Mouse (Mus musculus): Measurements from ENCODE around the gene Kat7.

Kat7 gene

DNA sequence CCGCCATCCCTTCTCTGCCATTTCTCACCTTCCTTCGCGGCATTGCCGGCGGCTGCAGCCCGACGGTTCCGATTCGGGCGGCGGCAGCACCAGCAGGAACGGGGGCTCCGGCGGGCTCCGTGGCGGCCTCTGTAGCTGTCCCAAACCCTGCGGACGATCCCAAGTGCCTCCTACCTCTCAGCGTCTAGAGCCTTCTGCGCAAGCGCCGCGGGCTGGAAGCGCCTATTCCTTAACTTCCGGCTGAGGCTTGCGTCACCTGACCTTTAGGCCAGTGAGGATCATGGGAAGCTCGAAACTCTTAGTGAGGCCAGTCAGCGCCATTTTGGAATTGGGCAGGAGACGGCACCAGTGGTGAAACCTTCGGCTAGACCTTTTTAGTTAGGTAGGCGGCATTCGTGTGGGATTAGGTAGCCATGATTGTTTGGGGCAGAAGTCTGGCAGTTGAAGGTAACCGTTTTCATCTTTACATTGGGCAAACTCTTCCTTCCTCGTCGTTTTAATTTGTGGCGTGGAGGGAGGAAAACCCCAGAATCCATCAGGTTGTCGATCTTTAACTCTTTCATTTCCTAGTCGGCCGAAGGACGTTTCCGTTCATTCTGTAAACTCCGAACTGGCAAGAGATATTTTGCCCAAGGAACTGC lies at the start of gene Kat7:
Gene Kat7, minus strand, starts transcription at position 240 of the 641 bp plus-strand sequence.
- DNase-seq (ENCODE audit: inconsistent ontology term), result peak; percentile 98

DNA sequence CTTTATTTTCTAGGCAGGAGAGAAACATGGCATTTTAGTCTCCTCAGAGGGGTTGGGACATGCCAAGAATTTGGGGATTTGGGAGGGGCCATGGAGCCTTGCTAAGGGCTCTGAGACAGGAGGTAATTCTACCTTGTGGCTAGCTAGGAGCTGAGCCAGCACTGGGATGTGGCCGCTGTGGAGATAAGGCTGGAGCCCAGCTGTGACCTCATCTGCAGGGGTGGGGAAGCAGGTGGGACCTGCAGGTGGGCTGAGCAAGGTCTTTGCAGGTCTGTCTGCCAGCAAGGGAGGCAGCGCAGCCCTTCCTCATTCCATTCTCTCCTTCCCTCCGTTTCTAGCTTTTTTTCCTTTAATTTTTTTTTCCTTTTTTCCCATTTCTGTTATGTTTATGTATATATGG lies 48.2 kb upstream of the Kat7 start:
- DNase-seq (ENCODE audit: inconsistent ontology term), result no peak

DNA sequence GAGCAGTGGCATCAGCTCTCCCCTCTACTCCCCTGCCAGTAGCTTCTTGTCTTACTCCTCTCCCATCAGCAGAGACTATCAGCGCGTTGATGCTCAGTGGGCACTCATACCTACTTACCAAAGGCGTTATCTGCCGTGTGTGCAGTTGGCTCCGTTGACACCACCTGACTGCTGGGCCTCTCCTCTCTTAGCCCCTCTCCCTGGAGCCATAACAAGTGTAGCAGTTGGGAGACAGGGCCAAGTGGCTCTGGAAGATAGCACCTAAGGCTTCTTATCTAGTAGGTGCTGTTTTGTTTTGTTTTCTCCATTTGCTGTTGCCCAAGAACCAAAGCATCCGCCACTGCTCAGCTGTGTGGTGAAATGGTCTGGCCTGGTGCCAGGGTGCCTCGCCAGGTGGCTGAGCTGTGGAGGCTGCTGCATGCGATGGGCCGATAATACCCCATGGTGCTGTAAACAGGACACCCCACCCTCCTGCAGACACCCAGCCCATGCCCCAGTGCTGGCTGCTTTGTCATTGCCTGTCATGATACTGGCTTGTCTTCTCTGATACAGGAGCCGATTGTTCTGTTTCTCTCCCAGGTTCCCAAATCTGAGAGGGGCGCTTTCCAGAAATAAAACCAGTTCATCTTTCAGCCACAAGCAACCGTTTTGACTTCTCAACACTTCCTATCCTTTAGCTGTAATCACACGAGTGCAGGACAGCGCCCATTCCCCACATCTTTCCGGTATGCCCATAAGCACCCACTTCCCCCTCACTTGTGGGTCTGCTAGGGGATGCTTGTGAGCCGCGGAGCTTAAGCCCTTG lies 46.6 kb upstream of the Kat7 start:
- peak; percentile 42 for DNase-seq (ENCODE audit: inconsistent ontology term)

DNA sequence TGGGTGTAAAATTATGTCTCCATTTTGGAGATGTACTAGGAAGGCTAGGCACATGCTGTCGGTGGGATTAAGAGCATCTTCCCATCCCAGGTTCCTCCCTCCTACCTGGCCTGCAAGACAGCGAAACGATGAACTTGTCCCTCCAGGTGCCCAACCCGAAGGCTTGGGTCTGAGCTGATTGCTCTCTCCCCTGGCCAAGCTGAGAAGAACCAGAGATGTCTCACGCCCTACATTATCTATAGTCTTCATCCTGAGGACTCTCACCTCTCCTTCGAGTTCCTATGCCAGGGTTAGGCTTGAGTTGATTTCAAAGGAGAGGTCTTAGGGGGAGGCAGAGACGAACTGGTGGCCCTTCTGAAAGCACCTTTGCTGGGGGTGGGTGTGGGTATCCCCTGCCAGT lies 46.0 kb upstream of the Kat7 start:
- DNase-seq (ENCODE audit: inconsistent ontology term), result no peak

DNA sequence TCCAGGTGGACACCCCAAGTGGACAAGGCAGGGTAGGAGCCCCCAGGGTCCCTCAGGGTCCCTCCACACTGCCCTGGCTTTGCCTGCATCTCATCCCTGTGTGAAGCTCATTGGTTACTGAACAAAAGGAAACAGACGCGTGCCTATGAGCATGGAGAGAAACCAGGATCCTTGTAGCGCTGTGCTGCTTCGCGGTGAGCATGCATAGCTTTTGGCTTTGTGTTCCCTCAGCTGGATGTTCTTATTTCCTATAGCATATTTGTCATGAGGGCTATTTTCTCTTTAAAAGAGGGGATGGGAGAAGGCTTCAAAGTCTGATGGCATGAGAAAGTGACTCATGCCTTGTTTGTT lies 45.6 kb upstream of the Kat7 start:
- DNase-seq (ENCODE audit: inconsistent ontology term), result no peak

DNA sequence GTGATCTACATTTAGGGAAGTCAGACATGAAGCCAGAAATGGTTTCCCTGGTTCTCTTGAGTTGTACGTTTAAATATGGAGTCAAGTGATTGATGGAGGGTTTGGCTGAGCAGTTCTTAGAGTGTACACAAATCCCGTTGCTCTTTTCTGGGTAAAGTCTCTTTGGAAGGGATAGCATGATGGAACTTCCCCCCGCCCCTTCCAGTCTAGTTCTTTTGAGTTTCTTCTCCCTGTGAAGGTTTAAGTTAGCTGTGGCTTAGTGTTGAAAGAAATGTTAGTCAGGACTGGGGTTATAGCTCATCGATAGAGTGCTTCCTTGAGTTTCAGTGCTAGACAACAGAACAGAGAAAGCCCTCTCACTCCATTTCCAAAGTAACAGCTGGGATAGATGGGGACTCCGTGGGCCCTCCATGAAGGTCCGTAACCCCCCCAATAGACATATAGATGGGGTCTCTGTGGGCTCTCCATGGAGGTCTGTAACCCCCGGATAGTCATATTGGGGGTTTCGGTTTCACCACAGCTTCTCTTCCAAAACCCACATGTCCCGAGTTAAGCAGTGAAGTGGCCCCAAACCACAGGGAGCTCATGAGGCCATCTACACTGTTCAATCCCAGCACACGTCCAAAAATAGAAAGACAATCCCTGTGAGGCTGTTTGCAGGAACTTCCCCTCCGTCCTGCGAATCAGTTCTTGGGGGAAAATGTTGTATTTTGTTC lies 45.1 kb upstream of the Kat7 start:
- no peak for DNase-seq (ENCODE audit: inconsistent ontology term)

DNA sequence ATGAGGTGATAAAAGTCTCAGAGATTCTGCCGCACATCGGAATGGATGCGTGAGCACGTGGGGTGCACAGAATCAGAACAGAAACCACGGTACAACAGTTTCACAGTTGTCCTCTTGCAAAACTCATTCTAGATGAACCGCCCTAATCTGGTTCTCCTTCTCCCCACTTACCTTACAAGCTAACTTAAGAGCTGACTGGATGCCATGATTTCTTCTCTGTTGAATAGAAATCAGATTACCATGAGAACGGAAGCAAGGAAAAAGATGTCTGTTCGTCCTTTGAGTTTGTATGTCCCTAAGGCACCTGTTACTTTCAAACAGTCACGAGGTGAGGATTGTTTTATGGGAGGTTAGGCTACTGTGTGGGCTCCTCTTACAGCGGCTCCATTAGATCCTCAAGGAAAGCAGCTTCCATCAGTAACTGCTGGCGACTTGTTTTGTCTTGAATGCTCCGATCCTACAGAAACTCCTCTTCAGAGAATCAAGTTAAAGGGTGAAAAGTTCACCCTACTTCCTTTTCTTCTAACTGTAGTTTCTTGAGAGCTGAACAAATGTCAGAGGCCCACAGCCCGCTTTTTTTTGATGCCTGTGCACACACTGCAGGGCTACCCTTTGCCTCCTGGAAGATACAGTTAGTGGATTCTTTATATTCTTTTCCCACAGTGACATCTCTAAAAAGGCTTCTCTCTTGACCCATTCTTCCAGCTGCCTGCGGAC lies 44.3 kb upstream of the Kat7 start:
- DNase-seq (ENCODE audit: inconsistent ontology term), result no peak

DNA sequence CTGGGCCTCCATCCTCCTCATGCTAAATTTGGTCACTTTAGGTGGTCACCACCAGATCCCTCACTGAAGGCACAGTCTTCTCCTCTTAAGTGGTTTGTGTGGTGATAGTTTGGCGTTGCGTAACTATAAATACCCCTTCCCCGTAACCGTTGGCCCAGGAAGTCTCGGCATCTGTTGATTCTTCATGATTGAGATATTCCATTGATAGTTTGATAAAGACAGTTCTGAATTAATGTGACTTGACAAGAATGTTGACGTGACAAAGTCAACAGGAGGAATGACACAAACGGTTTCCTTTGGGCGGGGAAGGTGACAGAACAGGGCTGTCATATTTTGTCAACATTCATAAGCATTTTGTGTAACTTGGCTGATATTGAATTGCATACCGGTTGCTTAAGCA lies 43.2 kb upstream of the Kat7 start:
- DNase-seq (ENCODE audit: inconsistent ontology term), result no peak

DNA sequence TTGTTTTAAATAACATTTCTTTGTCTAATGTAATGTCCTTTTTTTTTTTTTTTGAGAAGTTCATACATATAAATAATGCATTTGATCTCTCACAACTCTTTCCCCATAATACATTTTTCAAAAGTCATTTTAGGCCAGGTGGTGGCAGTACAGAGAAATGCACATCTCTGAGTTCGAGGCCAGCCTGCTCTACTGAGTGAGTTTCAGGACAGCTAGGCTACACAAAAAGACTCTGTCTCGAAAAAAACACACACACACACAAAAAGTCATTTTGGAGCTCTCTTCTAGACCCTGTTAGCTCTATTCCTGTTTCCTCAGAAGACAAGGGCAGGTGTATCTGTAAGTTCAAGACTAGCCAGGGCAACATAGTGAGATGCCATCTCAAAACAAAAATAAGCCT lies 42.6 kb upstream of the Kat7 start:
- no peak for DNase-seq (ENCODE audit: inconsistent ontology term)

DNA sequence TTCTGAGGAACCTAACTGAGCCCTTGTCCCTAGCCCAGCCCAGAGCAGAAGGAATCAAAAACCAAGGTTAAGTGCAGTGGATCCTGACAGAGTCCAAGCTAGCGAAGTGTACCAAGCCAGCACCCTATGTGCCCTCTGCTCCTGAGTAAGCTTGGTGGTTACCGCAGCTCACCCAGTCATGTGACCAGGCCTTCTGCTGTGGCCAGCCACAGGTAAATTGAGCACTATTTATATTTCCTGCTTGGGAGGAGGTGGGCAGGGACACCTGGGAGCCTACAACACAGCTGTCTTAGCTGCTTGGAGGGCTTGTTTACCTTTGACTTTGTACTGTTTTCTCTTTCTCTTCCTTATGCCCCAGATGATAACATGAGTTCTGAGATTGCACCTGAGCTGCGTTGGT lies 40.9 kb upstream of the Kat7 start:
- no peak for DNase-seq (ENCODE audit: inconsistent ontology term)

DNA sequence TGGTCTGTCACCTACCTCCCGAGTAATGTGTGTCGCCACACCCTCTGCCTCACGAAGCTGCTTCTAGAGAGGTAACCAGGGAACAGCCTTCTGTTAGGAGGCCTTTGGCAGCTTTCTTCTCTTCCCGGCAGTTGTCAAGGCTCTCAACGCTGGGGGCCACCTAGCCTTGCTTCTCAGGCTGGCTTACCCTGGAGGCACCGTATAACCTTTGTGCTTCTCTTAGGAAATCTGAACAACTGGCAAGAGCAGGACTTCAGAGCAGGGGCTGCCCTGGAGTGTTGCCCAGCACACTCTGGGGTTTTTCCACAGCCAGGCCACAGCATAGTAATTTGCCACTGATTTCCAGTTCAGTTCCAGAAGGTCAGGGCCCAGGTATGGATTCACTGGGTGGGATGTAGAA lies 40.2 kb upstream of the Kat7 start:
- no peak for DNase-seq (ENCODE audit: inconsistent ontology term)

DNA sequence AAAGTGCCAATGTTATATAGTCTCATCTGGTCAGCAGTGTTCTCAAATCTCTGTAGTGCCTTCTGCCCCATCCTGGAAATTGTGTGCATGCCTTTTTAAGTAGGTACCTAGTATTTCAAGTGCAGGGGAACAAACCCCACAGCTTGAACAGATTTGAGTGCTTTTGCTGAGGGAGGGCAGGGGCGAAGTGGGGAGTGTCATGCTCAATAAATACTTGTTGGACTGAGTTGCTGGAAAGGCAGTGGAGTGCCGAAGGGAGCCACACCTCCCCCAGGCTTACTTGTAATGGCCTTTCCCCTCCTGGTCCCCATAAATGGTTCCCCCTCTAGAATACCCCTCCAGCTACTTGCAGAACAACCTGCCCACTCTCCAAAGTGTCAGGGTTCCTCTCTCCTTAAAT lies 34.1 kb upstream of the Kat7 start:
- no peak for DNase-seq (ENCODE audit: inconsistent ontology term)

DNA sequence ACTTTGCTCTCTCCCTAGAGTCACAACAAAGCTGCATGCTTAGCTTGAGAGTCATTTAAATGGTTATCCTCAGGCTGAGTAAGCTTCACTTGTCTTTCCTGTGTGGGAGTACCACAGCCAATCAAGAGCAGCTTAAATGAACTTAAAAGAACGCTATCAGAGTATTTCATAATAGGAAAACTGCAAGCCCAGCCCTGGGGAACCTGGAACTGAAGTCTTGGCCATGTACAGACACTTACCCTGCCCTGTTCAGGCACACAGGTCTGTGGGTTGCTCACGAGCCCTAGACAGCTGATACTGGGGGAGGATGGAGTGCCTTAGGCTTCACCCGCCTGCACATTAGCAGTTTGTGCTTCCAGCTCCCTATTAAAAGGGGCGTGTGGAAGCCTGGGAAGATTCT lies 33.1 kb upstream of the Kat7 start:
- DNase-seq (ENCODE audit: inconsistent ontology term), result peak; percentile 55

DNA sequence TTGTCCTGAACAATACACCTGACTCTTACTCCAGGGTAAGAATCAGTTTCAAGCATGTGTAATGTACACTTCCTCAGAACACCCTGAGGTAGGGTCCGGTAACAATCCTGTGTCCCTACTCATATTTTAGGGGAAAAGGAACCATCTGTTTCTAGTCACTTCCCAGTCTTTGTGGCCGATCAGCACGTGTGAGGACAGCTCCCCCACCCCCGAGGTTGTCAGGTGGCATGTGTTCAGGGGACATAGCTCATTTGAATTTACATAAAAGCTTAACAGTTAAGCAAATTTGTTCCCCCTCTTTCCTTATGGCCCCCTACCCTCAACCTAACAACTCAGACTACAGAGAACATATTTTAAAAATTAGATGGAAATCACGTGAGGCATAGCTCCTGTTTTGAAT lies 30.6 kb upstream of the Kat7 start:
- DNase-seq (ENCODE audit: inconsistent ontology term), result no peak

DNA sequence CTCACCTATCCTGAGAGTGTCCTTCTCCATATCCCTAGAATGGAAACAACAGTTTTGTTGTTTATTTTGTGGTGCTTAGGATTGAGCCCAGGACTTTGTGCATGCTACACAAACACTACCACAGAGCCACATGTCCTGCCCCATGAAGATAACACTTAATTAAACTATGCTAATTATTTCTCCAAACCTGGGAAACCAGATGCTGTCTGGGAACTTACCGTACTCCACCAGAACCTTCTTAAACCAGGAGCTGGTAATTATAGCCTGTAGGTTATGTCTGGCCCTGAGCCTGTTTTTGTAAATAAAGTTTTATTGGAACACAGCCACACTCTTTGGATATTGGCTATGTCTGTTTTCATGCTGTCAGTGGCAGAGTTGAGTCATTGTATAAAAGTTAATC lies 30.2 kb upstream of the Kat7 start:
- DNase-seq (ENCODE audit: inconsistent ontology term), result no peak

DNA sequence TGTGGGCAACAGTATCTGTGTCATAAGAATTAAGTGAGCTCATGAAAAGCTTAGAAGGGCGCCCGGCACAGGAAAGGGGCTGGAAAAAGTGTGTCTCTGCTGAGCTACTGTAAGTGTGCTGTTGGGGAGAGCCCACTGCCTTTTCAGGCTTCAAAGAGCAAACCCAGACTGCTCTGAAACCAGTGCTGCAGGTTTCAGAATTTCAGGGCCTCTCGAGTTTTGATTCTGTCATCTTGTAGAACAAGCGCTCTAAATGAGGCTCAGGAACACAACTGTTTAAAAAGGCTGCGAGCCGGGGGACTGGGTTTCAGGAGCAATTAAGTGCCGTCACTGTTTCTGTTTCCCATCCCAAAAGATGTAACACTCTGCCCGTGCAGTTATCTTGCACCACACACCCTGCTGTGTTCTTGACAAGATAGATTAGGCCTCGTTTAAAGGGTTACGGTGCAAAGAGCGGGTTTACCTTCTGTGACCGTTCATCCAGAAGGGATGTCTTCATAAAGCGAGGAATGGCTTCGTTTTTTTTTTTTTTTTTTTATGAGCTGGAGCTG lies 29.5 kb upstream of the Kat7 start:
- DNase-seq (ENCODE audit: inconsistent ontology term), result peak; percentile 40

DNA sequence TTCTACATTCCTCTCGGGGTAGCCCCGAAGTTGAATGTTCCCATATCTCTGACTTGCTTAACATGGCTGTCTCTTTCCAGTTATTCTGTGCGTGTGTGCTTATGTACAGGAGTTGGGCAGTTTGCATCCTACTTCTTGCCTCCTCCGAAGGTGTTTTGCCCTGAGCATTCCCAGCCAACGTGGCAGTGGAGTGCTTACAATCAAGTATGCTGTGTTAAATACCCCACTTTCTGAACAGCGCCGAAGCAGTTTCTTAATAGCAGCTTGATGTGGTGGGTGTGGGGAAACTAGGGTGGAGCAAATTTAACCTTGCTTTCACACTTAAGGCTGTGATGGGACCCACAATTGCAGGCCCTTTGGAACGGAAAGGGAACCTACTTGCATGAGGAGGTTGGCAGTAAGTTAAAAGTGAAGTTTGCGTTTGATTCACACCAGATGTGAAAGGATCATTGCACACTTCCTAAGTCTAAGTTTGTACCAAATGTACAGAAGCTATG lies 27.8 kb upstream of the Kat7 start:
- peak; percentile 4 for DNase-seq (ENCODE audit: inconsistent ontology term)

DNA sequence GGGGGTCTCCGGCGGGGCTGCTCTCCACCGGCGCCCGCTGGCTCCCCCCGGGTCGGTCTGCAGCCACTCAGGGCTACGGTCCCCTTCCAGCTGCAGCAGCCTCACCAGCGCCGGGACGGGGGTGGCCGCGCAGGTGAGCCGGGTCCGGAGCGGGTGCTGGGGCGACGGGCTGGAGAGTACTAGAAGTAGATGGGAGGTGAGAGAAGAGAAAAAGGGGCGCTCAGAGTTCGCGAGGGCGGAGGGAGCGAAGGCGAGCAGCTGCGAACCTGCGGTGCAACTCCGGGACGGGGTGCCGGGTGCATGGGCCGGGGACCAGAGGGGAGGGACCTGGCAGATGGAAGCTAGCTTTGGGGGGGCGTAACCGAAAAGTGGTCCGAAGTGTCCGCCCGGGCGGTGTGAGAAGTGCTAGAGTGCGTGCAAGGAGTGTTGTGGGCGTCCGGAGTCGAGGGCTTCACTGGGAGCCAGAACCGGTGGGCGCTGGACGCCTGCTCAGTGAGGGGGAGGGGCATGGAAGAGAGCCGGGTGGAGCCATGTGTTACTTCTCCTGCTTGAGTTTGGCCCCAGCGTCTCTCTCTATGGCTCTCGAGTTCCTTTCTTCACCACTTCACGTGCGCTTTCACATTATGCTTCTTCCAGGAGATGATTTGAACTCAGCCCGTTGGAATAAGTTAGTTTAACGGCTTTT lies 27.2 kb upstream of the Kat7 start:
- DNase-seq (ENCODE audit: inconsistent ontology term), result peak; percentile 64

DNA sequence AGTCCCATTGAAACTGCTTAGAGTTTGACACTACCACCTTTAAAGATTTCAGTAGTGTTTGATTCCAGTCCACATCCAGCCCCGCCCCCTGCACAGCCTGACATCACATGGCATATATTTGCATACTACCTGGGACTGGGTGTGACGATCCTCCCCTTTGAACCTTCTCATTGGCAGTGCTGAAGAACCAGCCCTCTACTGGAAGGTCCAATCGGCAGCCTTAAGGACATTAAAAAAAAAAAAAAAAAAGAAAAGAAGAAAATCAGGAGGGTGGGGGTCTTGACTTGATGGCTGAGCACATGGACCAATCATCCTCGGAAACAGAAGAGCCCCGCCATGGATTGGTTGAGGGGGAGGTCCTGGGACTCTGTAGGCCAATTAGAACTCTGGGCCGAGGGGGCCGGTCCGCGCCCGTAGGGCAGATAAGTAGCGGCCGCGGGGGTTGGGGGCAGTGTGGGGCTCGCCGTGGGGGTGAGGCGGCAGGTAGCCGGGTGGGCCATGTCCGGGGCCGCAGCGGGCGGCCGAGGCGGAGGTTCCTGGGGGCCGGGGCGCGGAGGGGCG lies 26.6 kb upstream of the Kat7 start, which contains the start of gene Fam117a:
Gene Fam117a, plus strand, starts transcription at position 451 of the 561 bp plus-strand sequence.
- peak; percentile 95 for DNase-seq (ENCODE audit: inconsistent ontology term)

DNA sequence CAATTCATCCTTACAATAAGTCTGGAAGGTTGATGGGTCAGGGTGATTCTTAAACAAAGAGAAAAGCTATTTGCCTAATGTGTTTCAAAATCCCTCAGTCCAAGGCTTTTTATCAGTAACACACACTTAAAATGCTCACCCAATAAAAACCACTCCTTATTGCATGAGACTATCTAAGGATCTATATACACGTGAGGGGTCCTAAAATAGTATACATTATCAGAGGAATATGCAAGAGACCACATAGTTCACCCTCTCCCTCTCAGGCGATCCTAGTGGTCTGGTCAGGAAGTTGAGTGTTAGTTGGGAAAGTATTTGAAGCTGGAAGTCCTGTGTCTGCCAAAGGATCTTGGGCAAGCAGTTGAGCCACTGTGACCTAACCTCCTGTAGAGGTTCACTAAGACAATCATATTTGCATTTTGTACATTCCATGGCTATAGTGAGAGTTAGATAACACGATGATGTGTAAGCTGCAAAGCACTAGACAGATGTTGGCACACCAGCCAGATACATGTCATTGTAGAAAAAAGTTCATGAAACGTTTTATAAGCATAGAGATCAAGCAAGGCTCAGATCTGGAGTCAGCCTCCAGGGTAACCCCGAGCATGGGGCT lies 24.5 kb upstream of the Kat7 start:
- no peak for DNase-seq (ENCODE audit: inconsistent ontology term)
